Mouse (Mus musculus) MEL (cell line): ENCODE measurements around the gene Pou2f2.

Experiments used
- CHD2 ChIP-seq: IDR thresholded peaks from 2 replicates; pipeline ENCODE4 v1.6.1; 2011; ENCODE audit warnings: low read length, improper control_type of control experiment
- CTCF ChIP-seq, 3 experiments: IDR thresholded peaks in 2 of 3; conservative IDR thresholded peaks in 1 of 3; 2 replicates each; pipeline ENCODE4 v1.5.1; 2011 to 2012; ENCODE audit warnings: low read length in 3 of 3, low read depth in 2 of 3, mild to moderate bottlenecking in 2 of 3, improper control_type of control experiment in 1 of 3, inconsistent platforms in 1 of 3, mixed read lengths in 1 of 3, moderate library complexity in 1 of 3; ENCODE audit not compliant: control insufficient read depth in 1 of 3, insufficient read depth in 1 of 3, poor library complexity in 1 of 3, severe bottlenecking in 1 of 3
- E2F4 ChIP-seq: IDR thresholded peaks from 2 replicates; pipeline ENCODE4 v1.6.1; 2011; ENCODE audit warnings: low read depth, low read length, improper control_type of control experiment, borderline replicate concordance
- ELF1 ChIP-seq: IDR thresholded peaks from 2 replicates; pipeline ENCODE4 v1.6.1; 2014; ENCODE audit warnings: low read depth, mild to moderate bottlenecking, inconsistent platforms, low read length, improper control_type of control experiment, moderate library complexity
- EP300 ChIP-seq, 2 experiments: IDR thresholded peaks; 2 replicates each; pipeline ENCODE4 v1.6.1; 2011; ENCODE audit warnings: improper control_type of control experiment in 2 of 2, low read length in 2 of 2, low read depth in 1 of 2, mild to moderate bottlenecking in 1 of 2
- ETS1 ChIP-seq: IDR thresholded peaks from 2 replicates; pipeline ENCODE4 v1.6.1; 2012; ENCODE audit warnings: low read depth, mild to moderate bottlenecking, inconsistent platforms, low read length, improper control_type of control experiment, moderate library complexity
- GABPA ChIP-seq: IDR thresholded peaks from 2 replicates; pipeline ENCODE4 v1.6.1; 2012; ENCODE audit warnings: low read depth, mild to moderate bottlenecking, inconsistent platforms, low read length, improper control_type of control experiment, moderate library complexity
- GATA1 ChIP-seq: IDR thresholded peaks from 2 replicates; pipeline ENCODE4 v1.6.1; 2011; ENCODE audit warnings: low read depth, low read length, improper control_type of control experiment
- MAZ ChIP-seq: IDR thresholded peaks from 2 replicates; pipeline ENCODE4 v1.6.1; 2012; ENCODE audit warnings: low read depth, mild to moderate bottlenecking, inconsistent platforms, low read length, improper control_type of control experiment
- MXI1 ChIP-seq: IDR thresholded peaks from 2 replicates; pipeline ENCODE4 v1.6.1; 2011; ENCODE audit warnings: mild to moderate bottlenecking, low read depth, low read length, improper control_type of control experiment
- POLR2A ChIP-seq, 2 experiments: IDR thresholded peaks; 2 replicates each; pipeline ENCODE4 v1.6.1; 2011 to 2012; ENCODE audit warnings: low read length in 2 of 2, mild to moderate bottlenecking in 2 of 2, control low read depth in 1 of 2, improper control_type of control experiment in 1 of 2, low read depth in 1 of 2, moderate library complexity in 1 of 2; ENCODE audit not compliant: control insufficient read depth in 1 of 2, insufficient read depth in 1 of 2, poor library complexity in 1 of 2
- RAD21 ChIP-seq: IDR thresholded peaks from 2 replicates; pipeline ENCODE4 v1.6.1; 2011; ENCODE audit warnings: mild to moderate bottlenecking, low read depth, low read length, improper control_type of control experiment
- TAL1 ChIP-seq: IDR thresholded peaks from 2 replicates; pipeline ENCODE4 v1.6.1; 2012; ENCODE audit warnings: mild to moderate bottlenecking, inconsistent platforms, low read length, moderate library complexity, mixed read lengths
- USF1 ChIP-seq: IDR thresholded peaks from 2 replicates; pipeline ENCODE4 v1.6.1; 2014; ENCODE audit warnings: low read depth, mild to moderate bottlenecking, inconsistent platforms, low read length, improper control_type of control experiment, moderate library complexity

DNA sequence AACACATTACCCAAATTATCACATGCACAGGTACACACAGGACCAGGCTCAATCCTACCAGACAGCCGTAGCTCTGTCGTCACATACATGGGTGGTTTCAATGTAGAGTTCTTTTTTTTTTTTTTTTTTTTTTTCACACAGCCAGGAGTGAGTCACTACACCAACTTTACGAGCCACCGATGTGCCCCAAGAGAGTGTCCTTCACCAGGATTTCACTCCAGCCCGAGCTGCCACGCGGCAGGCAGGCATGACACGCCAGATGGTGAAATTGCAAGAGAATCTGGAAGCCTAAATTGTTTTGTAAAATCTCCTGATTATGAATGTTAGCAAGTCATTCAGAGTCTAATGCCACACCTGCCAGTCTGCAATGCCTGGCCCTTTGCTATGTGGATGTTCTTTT is 132.2 kb downstream of the Pou2f2 start:
- TF ChIP-seq POLR2A (IDR thresholded peaks at IDR 0.05; ENCODE audit: control insufficient read depth in 1 of 2, insufficient read depth in 1 of 2, low read depth in 1 of 2, low read length in 2 of 2, poor library complexity in 1 of 2) (no peak), TAL1 (no peak), ETS1 (no peak), ELF1 (no peak), GABPA (no peak), EP300 (IDR thresholded peaks at IDR 0.05; ENCODE audit: low read depth in 1 of 2, low read length in 2 of 2) (no peak), RAD21 (no peak), USF1 (no peak), CTCF (IDR thresholded peaks at IDR 0.05 in 2 of 3, conservative IDR thresholded peaks at IDR 0.05 in 1 of 3; ENCODE audit: control insufficient read depth in 1 of 3, insufficient read depth in 1 of 3, low read depth in 2 of 3, low read length in 3 of 3, poor library complexity in 1 of 3, severe bottlenecking in 1 of 3) (no peak), MAZ (no peak), GATA1 (no peak), MXI1 (no peak), E2F4 (no peak), CHD2 (no peak)
